Mouse (Mus musculus): ENCODE results near the gene Gsdma2. TPM values are rescaled to one million over a fixed set of nuclear protein-coding genes. Genes with fewer than 3 reads are reported as not detected.
"Not testable (repeated sequence)": the region's sequence is repeated elsewhere in the genome, so short reads cannot be mapped to it uniquely, and the experiment has no call there.

Gsdma2 gene
- total RNA-seq (2015; ENCODE audit: low replicate concordance), result not detected in 2 replicates
- total RNA-seq (2017; ENCODE audit: low replicate concordance), result not detected in 2 replicates

DNA sequence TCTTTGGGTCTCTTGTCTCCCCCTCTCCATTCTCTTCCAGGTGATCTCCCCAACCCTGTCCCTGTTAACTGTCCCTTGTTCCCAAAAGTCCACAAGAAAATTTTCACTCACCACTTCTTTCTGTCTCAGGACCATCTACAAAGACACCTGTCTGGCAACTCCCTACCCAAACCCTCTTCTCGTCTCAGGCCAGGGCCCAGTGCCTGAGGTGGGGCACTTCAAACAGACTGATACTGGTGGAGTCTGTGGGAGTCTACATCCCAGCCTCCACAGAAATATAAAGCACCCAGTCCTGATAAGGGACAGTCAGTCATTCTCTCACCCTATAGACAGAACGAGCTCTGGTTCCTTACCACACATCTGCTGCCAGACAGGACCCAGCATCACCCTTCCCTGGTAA is at the start of gene Gsdma2:
Gsdma2 (plus strand) TSS at position 301 of the 400 bp plus-strand sequence.
- ATAC-seq (replicated peaks; ENCODE audit: low FRiP score, poor library complexity, severe bottlenecking), result no peak

GRCm38 (mm10) chr11:98597363-98597762 is 49.2 kb upstream of the Gsdma2 start:
- peak; percentile 78 for ATAC-seq (replicated peaks; ENCODE audit: low FRiP score, poor library complexity, severe bottlenecking)

DNA sequence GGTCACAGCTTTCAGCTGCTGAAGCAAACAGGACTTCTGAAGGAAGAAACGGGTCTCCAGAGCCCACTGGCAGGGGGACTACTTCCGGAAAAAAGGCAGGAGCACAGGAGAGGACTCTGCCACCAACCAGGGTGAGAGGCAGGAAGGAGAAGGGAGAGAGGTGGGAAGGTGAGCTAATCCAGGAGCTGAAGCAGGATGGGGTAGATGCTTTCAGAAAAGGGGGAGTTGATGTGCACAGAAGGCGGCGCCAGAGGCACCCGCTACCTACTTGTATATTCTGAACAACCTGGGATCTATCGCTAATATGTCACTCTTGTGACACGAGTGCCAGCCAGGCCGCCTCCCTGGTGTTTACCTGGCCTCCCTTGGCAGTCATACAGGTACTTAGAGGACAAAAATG is 48.6 kb upstream of the Gsdma2 start, which contains the start of gene Lrrc3c:
Lrrc3c (plus strand) TSS at position 301 of the 400 bp plus-strand sequence.
- 0 out of 2 replicates have a peak, but pooled peaks have one; percentile 3 for ATAC-seq (replicated peaks; ENCODE audit: low FRiP score, poor library complexity, severe bottlenecking)

- ATAC-seq (replicated peaks; ENCODE audit: low FRiP score, poor library complexity, severe bottlenecking), result no peak
These were observed 47.7 kb upstream of the Gsdma2 start for GRCm38 (mm10) chr11:98598851-98599290.

GRCm38 (mm10) chr11:98599291-98599690 is 47.3 kb upstream of the Gsdma2 start:
- no peak for ATAC-seq (replicated peaks; ENCODE audit: low FRiP score, poor library complexity, severe bottlenecking)

DNA sequence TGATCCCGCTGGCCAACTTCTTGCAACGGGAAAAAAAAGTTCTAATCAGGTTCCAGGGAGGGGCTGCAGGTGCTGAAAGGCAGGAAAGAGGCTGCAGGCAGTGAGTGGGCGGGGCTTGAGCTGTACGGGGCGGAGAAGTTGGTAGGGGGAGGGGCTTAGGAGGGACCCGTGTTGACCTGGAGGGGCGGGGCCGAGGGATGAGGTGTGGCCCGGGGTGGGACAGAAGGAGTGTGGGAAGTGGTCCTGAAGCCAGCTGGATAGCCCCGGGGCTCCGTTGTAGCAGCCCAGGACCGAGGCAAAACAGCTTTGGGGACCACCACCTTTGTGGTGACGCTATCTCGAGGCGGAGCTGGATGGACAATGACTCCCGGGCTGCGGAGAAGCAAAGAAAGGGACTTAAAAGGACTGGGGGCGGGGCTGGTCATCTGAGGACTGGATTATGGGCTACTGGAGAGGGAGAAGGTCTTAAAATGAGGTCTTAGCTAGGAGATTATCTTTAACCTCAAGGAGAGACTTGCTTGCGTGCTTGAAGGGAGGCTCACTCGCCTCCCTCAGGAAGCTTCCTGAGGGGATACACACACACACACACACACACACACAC is 44.4 kb upstream of the Gsdma2 start:
- no peak for ATAC-seq (replicated peaks; ENCODE audit: low FRiP score, poor library complexity, severe bottlenecking)

- no peak for ATAC-seq (replicated peaks; ENCODE audit: low FRiP score, poor library complexity, severe bottlenecking)
These were observed 42.6 kb upstream of the Gsdma2 start for GRCm38 (mm10) chr11:98603953-98604352.

GRCm38 (mm10) chr11:98604911-98605310 is 41.6 kb upstream of the Gsdma2 start:
- not testable (repeated sequence) for ATAC-seq (replicated peaks; ENCODE audit: low FRiP score, poor library complexity, severe bottlenecking)

GRCm38 (mm10) chr11:98606763-98607162 is 39.8 kb upstream of the Gsdma2 start:
- ATAC-seq (replicated peaks; ENCODE audit: low FRiP score, poor library complexity, severe bottlenecking), result peak; percentile 86

DNA sequence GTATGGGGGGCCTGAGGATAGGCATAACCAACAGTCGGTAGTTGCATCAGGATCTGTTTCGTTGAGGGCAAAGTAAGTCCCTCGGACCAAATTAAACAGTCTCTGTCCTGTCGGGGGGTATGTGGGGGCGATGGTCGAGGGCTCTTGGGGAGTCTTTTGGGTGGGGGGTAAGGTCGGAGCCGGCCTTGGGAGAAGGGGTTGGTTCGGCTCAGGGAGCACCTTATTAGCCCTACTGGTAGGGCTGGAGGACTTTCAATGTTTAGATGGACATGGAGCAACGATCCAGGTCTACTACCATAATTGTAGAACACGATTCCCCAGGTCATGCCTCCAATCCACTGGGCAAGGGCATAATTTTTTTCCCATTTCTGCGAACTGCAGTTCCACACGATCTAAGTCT is 25.8 kb upstream of the Gsdma2 start:
- ATAC-seq (replicated peaks; ENCODE audit: low FRiP score, poor library complexity, severe bottlenecking), result no peak

DNA sequence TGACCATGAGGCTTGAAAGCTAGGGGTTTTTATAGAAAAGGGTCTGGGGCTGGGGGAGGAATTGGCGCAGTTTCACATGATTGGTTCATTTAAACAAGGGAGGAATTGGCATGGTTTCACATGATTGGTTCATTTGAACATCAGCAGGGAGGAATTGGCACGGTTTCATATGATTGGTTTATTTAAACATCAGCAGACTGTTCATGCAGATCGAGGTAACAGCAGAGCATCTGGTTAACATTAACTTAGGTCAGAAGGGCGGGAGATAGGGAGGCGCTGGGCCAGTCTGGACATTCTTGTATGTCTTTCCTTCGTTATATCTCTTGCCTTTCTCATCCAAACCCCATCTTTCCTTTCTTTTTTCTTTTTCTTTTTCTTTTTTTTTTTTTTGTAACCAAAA is 22.6 kb upstream of the Gsdma2 start:
- ATAC-seq (replicated peaks; ENCODE audit: low FRiP score, poor library complexity, severe bottlenecking), result not testable (repeated sequence)

GRCm38 (mm10) chr11:98624381-98624780 is 22.2 kb upstream of the Gsdma2 start:
- not testable (repeated sequence) for ATAC-seq (replicated peaks; ENCODE audit: low FRiP score, poor library complexity, severe bottlenecking)

DNA sequence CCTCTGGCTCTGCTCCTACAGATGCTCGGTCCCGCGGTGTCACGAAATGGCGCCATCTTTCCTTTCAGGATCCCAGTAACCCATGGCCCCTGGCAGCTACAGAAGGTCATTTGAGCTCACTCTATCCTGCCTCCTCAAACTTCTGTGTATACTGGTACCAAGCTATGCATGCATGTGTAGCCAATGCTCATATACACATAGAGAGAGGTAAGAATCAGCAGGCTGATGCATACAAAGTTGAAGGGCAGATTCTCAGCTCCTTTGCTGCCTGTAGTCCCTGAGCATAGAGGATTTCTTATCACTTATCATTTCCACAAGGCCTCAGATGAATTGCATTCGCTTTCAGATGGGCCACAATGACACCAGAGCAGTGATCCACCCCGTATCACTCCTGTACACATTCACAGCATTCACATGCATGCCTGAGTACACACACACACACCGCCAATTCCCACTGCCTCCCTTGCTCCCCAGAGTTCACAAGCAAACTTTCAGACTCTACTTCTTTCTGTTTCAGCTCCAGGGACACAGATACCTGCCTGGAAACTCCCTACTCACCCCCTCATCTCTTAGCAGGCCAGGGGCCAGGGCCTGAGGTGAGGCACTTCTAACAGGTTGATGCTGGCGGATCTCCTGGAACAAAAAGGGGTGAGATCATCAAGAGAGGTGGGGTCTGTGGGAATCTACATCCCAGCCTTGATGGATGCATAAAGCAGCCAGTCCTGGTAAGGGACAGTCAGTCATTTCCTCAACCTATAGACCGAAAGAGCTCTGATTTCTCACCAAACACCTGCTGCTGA is 20.7 kb upstream of the Gsdma2 start, which contains the start of the genes Gm12355 and Gsdma3:
Gm12355 (minus strand) TSS at position 51 of the 800 bp plus-strand sequence.
Gsdma3 (plus strand) TSS at position 750 of the 800 bp plus-strand sequence.
- no peak for ATAC-seq (replicated peaks; ENCODE audit: low FRiP score, poor library complexity, severe bottlenecking)

GRCm38 (mm10) chr11:98628706-98629105 is 17.9 kb upstream of the Gsdma2 start:
- ATAC-seq (replicated peaks; ENCODE audit: low FRiP score, poor library complexity, severe bottlenecking), result no peak

DNA sequence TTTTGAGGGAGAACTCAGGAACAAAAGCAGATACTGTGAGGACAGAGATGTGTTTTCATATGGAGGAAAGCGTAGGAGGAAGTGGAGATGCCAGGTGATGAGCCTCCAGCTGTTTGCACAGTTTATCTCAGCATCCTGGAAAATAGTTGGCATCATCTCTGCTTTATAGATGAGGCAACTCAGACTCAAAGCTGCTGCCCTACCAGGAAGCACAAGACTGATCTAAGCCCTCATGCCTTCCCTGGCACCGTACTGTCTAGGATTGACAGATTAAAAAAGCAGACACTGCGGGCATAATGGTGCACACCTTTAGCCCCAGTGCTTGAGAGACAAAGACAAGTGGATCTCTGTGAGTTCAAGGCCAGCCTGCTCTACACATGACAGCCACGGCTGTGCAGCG is 15.9 kb upstream of the Gsdma2 start:
- no peak for ATAC-seq (replicated peaks; ENCODE audit: low FRiP score, poor library complexity, severe bottlenecking)

DNA sequence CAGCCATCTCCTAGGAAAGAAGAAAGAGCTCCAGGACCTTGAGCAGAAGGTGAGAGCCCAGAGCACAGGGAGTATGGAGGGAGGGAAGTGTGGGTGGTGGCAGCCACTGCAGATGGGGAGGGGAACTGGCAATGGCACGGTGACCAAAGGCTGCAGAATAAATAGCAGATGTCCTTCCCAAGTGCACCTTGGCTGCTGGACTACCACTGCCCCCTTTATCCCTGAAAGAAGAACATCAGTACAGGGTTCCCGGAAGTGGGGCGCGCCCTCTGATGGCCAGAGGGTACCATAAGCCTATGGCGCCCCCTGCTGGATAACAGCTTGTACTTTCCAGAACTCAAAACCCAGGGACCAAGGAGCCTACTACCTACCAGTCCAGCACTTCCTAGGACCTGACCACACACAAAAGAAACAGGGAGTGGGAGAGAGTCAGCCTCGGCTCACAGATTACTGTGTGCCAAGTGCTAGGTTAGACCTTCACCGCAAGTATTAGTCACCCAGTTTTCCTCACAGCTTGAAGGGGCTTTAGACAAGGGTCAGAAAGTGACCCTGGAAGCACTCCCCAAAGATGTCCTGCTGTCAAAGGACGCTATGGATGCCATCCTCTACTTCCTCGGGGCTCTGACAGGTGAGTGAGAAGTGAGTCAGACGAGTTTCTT is 11.1 kb upstream of the Gsdma2 start:
- ATAC-seq (replicated peaks; ENCODE audit: low FRiP score, poor library complexity, severe bottlenecking), result peak; percentile 90

GRCm38 (mm10) chr11:98637501-98637900 is 9.1 kb upstream of the Gsdma2 start:
- no peak for ATAC-seq (replicated peaks; ENCODE audit: low FRiP score, poor library complexity, severe bottlenecking)

GRCm38 (mm10) chr11:98640091-98640490 is 6.5 kb upstream of the Gsdma2 start:
- no peak for ATAC-seq (replicated peaks; ENCODE audit: low FRiP score, poor library complexity, severe bottlenecking)

DNA sequence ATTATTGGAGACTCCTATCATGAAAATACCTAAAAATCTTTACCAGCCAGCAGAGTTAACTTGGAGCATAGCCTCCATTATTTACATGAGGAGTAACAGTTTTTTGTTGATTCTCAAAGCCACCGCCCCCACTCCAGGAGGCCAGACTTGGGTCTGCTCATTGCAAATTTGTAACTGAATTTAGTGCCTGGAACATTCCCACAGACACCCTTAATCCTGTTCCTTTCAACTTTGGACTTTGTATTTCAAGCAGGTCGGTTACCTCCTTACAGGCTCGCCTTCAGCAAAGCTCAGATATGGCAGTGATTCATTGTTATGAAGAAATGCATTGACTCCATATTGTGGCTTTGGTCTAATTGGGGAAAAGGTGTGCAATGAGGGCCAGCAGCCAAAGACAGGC is 1.8 kb upstream of the Gsdma2 start:
- ATAC-seq (replicated peaks; ENCODE audit: low FRiP score, poor library complexity, severe bottlenecking), result no peak

DNA sequence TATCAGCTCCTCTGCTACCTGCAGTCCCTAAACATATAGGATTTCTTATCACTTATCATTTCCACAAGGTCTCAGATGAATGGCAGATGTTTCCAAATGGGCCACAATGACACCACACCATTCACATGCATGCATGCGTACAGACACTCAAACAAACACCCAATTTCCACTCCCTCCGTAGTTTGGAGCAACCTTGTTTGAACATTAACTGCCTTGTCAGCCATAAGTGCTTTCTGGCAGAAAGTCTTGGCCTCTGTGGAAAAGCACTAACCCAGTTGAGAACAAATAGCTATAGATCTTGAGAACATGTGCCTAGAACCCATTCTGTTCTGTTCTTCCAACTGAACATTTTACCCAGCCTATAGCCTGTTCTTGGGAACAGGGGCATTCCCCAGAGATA is 613 bp upstream of the Gsdma2 start:
- ATAC-seq (replicated peaks; ENCODE audit: low FRiP score, poor library complexity, severe bottlenecking), result no peak

All from erythroid progenitor cell, adult 5-6 weeks (primary cell).